Mouse (Mus musculus): ENCODE results near the gene Mbd3. TPM values are rescaled to one million over a fixed set of nuclear protein-coding genes. Genes with fewer than 3 reads are reported as not detected.
A peak's percentile ranks its signal among the peaks of the same experiment; 100 is the strongest.

Gene Mbd3
- polyA plus RNA-seq, 1 experiment from 2014 or later: 125 TPM

- ATAC-seq (ENCODE audit: insufficient number of reproducible peaks, insufficient read depth, low FRiP score, low read depth): no peak
- Histone ChIP-seq H3K4me3 (ENCODE audit: control insufficient read depth in 1 of 2, insufficient read depth in 1 of 2, low read depth in 1 of 2, low read length in 2 of 2) (no peak overlapping the region), H3K27ac (replicated peaks in 1 of 2; ENCODE audit: control insufficient read depth in 1 of 2, insufficient read depth in 1 of 2, low read depth in 2 of 2, low read length in 2 of 2) (peak overlapping the region; percentile 72 to 76; a peak in 3 of 4 replicates), H3K4me2 (ENCODE audit: low read length) (peak overlapping the region; percentile 67), H3K27me3 (ENCODE audit: control insufficient read depth, insufficient read depth, low read length) (no peaks in the 10 kb centered on the region), H3K4me1 (ENCODE audit: control insufficient read depth in 2 of 2, insufficient read depth in 2 of 2, low read length in 2 of 2) (peaks cover 23 to 39% of the 10 kb centered on the region in 2 experiments), H3K9me3 (ENCODE audit: control insufficient read depth, low read length) (no peaks in the 10 kb centered on the region), H3K9ac (ENCODE audit: low read length) (peak overlapping the region; percentile 68), H3K36me3 (ENCODE audit: control insufficient read depth, insufficient read depth, low read length) (peaks cover 40% of the 10 kb centered on the region)
- WGBS: 73% methylated on average over 4 of the region's 4 CpGs
Observed at GRCm38 (mm10) chr10:80400704-80401161, 1.4 kb upstream of the Mbd3 start.

- WGBS: 9% methylated on average over 17 of the region's 17 CpGs
- H3K27me3 ChIP-seq (ENCODE audit: control insufficient read depth, insufficient read depth, low read length): no peaks in the 10 kb centered on the region
- peak overlapping the region; percentile 43 to 55 for H3K4me3 ChIP-seq (ENCODE audit: control insufficient read depth in 1 of 2, insufficient read depth in 1 of 2, low read depth in 1 of 2, low read length in 2 of 2)
- H3K4me1 ChIP-seq (ENCODE audit: control insufficient read depth in 2 of 2, insufficient read depth in 2 of 2, low read length in 2 of 2): peaks cover 17 to 33% of the 10 kb centered on the region in 2 experiments
- H3K36me3 ChIP-seq (ENCODE audit: control insufficient read depth, insufficient read depth, low read length): peaks cover 46% of the 10 kb centered on the region
- H3K4me2 ChIP-seq (ENCODE audit: low read length): peak overlapping the region; percentile 67
- peak overlapping the region; percentile 68 for H3K9ac ChIP-seq (ENCODE audit: low read length)
- no peaks in the 10 kb centered on the region for H3K9me3 ChIP-seq (ENCODE audit: control insufficient read depth, low read length)
- ATAC-seq (ENCODE audit: insufficient number of reproducible peaks, insufficient read depth, low FRiP score, low read depth): no peak
- H3K27ac ChIP-seq (replicated peaks in 1 of 2; ENCODE audit: control insufficient read depth in 1 of 2, insufficient read depth in 1 of 2, low read depth in 2 of 2, low read length in 2 of 2): peak overlapping the region; percentile 72 to 76
Observed at GRCm38 (mm10) chr10:80399973-80400703, 788 bp upstream of the Mbd3 start.

- peaks cover 16 to 26% of the 10 kb centered on the region in 2 experiments for H3K4me1 ChIP-seq (ENCODE audit: control insufficient read depth in 2 of 2, insufficient read depth in 2 of 2, low read length in 2 of 2)
- no peaks in the 10 kb centered on the region for H3K9me3 ChIP-seq (ENCODE audit: control insufficient read depth, low read length)
- H3K4me3 ChIP-seq (ENCODE audit: control insufficient read depth in 1 of 2, insufficient read depth in 1 of 2, low read depth in 1 of 2, low read length in 2 of 2): peak overlapping the region; percentile 70 to 82
- peak; percentile 84 for ATAC-seq (ENCODE audit: insufficient number of reproducible peaks, insufficient read depth, low FRiP score, low read depth)
- no peaks in the 10 kb centered on the region for H3K27me3 ChIP-seq (ENCODE audit: control insufficient read depth, insufficient read depth, low read length)
- peak overlapping the region; percentile 96 to 100 for H3K27ac ChIP-seq (replicated peaks in 1 of 2; ENCODE audit: control insufficient read depth in 1 of 2, insufficient read depth in 1 of 2, low read depth in 2 of 2, low read length in 2 of 2)
- WGBS: under 1% methylated on average over 57 of the region's 59 CpGs
- H3K36me3 ChIP-seq (ENCODE audit: control insufficient read depth, insufficient read depth, low read length): peaks cover 53% of the 10 kb centered on the region
- H3K9ac ChIP-seq (ENCODE audit: low read length): peak overlapping the region; percentile 98
- peak overlapping the region; percentile 85 for H3K4me2 ChIP-seq (ENCODE audit: low read length)
Observed at GRCm38 (mm10) chr10:80398719-80399190, 595 bp downstream of the Mbd3 start.

- H3K27ac ChIP-seq (replicated peaks in 1 of 2; ENCODE audit: control insufficient read depth in 1 of 2, insufficient read depth in 1 of 2, low read depth in 2 of 2, low read length in 2 of 2): peak overlapping the region; percentile 94 to 100
- peaks cover 16 to 26% of the 10 kb centered on the region in 2 experiments for H3K4me1 ChIP-seq (ENCODE audit: control insufficient read depth in 2 of 2, insufficient read depth in 2 of 2, low read length in 2 of 2)
- 3% methylated on average over 1 of the region's 1 CpGs for WGBS
- peak overlapping the region; percentile 70 to 82 for H3K4me3 ChIP-seq (ENCODE audit: control insufficient read depth in 1 of 2, insufficient read depth in 1 of 2, low read depth in 1 of 2, low read length in 2 of 2)
- no peaks in the 10 kb centered on the region for H3K9me3 ChIP-seq (ENCODE audit: control insufficient read depth, low read length)
- H3K36me3 ChIP-seq (ENCODE audit: control insufficient read depth, insufficient read depth, low read length): peaks cover 53% of the 10 kb centered on the region
- H3K27me3 ChIP-seq (ENCODE audit: control insufficient read depth, insufficient read depth, low read length): no peaks in the 10 kb centered on the region
- ATAC-seq (ENCODE audit: insufficient number of reproducible peaks, insufficient read depth, low FRiP score, low read depth): no peak
- peak overlapping the region; percentile 85 for H3K4me2 ChIP-seq (ENCODE audit: low read length)
- peak overlapping the region; percentile 98 for H3K9ac ChIP-seq (ENCODE audit: low read length)
Observed at GRCm38 (mm10) chr10:80398174-80398535, 1.2 kb downstream of the Mbd3 start.

- peak overlapping the region; percentile 28 to 82 for H3K4me3 ChIP-seq (ENCODE audit: control insufficient read depth in 1 of 2, insufficient read depth in 1 of 2, low read depth in 1 of 2, low read length in 2 of 2)
- ATAC-seq (ENCODE audit: insufficient number of reproducible peaks, insufficient read depth, low FRiP score, low read depth): no peak
- peak overlapping the region; percentile 85 for H3K4me2 ChIP-seq (ENCODE audit: low read length)
- 49% methylated on average over 8 of the region's 8 CpGs for WGBS
- no peaks in the 10 kb centered on the region for H3K9me3 ChIP-seq (ENCODE audit: control insufficient read depth, low read length)
- H3K9ac ChIP-seq (ENCODE audit: low read length): peak overlapping the region; percentile 98; the same call in 1 of the 2 replicates
- no peaks in the 10 kb centered on the region for H3K27me3 ChIP-seq (ENCODE audit: control insufficient read depth, insufficient read depth, low read length)
- peaks cover 53% of the 10 kb centered on the region for H3K36me3 ChIP-seq (ENCODE audit: control insufficient read depth, insufficient read depth, low read length)
- peaks cover 16 to 26% of the 10 kb centered on the region in 2 experiments for H3K4me1 ChIP-seq (ENCODE audit: control insufficient read depth in 2 of 2, insufficient read depth in 2 of 2, low read length in 2 of 2)
- H3K27ac ChIP-seq (replicated peaks in 1 of 2; ENCODE audit: control insufficient read depth in 1 of 2, insufficient read depth in 1 of 2, low read depth in 2 of 2, low read length in 2 of 2): peak overlapping the region; percentile 31 to 100; a peak in 3 of 4 replicates
Observed at GRCm38 (mm10) chr10:80397524-80398173, 1.7 kb downstream of the Mbd3 start.

GRCm38 (mm10) chr10:80396822-80397523 lies 2.4 kb downstream of the Mbd3 start:
- Histone ChIP-seq H3K4me1 (ENCODE audit: control insufficient read depth in 2 of 2, insufficient read depth in 2 of 2, low read length in 2 of 2) (peaks cover 16 to 26% of the 10 kb centered on the region in 2 experiments), H3K9me3 (ENCODE audit: control insufficient read depth, low read length) (no peaks in the 10 kb centered on the region), H3K4me2 (ENCODE audit: low read length) (peak overlapping the region; percentile 85), H3K27ac (replicated peaks in 1 of 2; ENCODE audit: control insufficient read depth in 1 of 2, insufficient read depth in 1 of 2, low read depth in 2 of 2, low read length in 2 of 2) (peak overlapping the region in 1 of 2 experiments; percentile 25; a peak in 1 of 4 replicates), H3K4me3 (ENCODE audit: control insufficient read depth in 1 of 2, insufficient read depth in 1 of 2, low read depth in 1 of 2, low read length in 2 of 2) (no peak overlapping the region), H3K27me3 (ENCODE audit: control insufficient read depth, insufficient read depth, low read length) (no peaks in the 10 kb centered on the region), H3K9ac (ENCODE audit: low read length) (peak overlapping the region; percentile 98; the same call in 1 of the 2 replicates), H3K36me3 (ENCODE audit: control insufficient read depth, insufficient read depth, low read length) (peaks cover 53% of the 10 kb centered on the region)
- 85% methylated on average over 11 of the region's 11 CpGs for WGBS
- no peak for ATAC-seq (ENCODE audit: insufficient number of reproducible peaks, insufficient read depth, low FRiP score, low read depth)

- ATAC-seq (ENCODE audit: insufficient number of reproducible peaks, insufficient read depth, low FRiP score, low read depth): no peak
- no peak overlapping the region for H3K27ac ChIP-seq (replicated peaks in 1 of 2; ENCODE audit: control insufficient read depth in 1 of 2, insufficient read depth in 1 of 2, low read depth in 2 of 2, low read length in 2 of 2)
- no peak overlapping the region for H3K4me2 ChIP-seq (ENCODE audit: low read length)
- H3K9me3 ChIP-seq (ENCODE audit: control insufficient read depth, low read length): no peaks in the 10 kb centered on the region
- H3K36me3 ChIP-seq (ENCODE audit: control insufficient read depth, insufficient read depth, low read length): peaks cover 59% of the 10 kb centered on the region
- peaks cover 12 to 15% of the 10 kb centered on the region in 2 experiments for H3K4me1 ChIP-seq (ENCODE audit: control insufficient read depth in 2 of 2, insufficient read depth in 2 of 2, low read length in 2 of 2)
- H3K9ac ChIP-seq (ENCODE audit: low read length): no peak overlapping the region
- WGBS: 96% methylated on average over 35 of the region's 35 CpGs
- no peaks in the 10 kb centered on the region for H3K27me3 ChIP-seq (ENCODE audit: control insufficient read depth, insufficient read depth, low read length)
- H3K4me3 ChIP-seq (ENCODE audit: control insufficient read depth in 1 of 2, insufficient read depth in 1 of 2, low read depth in 1 of 2, low read length in 2 of 2): no peak overlapping the region
Observed at GRCm38 (mm10) chr10:80395025-80395627, 4.2 kb downstream of the Mbd3 start.
